Mouse (Mus musculus): ENCODE results near the gene Tspan18.

Tspan18 gene

DNA sequence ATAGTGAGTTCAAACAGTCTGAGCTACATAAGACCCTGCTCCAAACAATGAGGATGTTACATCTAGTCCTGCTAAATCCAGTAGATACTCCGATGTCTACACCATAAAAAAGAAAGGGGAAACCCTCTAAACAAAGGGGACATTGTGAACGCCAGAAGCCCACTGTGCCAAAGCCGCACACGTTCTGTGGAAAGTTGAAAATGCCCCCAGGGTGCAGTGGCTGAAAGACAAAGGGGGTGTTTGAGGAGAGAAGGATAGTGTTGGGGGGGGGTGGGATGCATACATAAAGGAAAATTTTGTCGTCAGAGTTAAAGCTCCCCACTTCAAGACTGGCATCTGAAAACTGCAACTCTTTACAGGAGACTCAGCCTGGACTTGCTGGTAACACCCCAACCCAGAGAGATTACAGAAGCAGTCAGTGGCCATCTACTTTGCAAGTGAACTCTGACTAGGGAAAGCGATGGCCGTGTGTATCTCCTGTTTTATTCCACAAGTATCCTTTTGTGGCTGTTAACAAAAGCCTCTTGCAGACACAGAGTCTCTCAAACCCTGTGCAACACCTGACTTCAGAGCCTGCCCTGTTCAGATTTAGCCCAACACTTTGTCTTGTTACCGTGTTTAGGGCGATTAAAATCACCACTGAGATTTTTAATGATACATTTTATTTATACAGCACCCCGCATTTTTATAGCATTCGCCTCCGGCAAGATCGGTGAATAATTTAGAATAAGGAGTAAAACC is 42.9 kb downstream of the Tspan18 start:
- no peak for DNase-seq (ENCODE audit: low read depth in 1 of 2, low spot score in 2 of 2)

DNA sequence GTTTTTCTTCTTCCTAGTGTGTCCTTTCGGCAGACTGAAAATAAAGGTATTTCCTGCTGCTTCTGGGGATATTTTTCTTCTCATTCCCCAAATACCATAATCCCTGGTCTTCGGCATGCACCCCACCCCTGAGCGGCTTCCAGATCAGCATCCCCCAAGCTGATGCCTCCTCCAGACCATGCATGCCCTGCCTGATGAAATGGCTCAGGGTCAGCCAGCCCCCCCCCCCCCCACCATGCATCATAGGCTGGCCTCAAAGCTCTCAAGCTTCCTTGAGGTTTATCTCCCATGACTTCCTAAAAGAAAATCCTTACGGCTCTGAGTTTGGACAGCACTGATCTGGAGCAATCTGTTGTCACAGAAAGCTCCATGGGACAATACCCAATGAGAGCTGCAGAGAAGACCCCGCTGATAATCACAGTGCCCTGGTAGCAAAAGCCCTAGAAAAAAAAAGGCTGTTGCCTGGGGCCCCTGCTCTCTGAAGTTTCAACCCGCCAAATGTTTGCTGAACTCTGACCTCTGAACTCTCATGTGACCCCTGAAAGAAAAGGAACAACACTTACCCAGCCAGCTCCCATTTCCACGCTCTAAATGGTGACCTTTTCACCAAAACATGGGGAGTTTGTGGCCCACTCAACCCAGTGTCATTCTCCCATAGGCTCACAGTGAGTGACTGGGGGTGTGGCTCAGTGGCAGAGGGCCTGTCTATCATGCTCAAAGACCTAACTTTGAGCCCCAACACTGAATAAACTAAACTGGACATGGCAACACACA is 43.8 kb downstream of the Tspan18 start:
- DNase-seq (ENCODE audit: low read depth in 1 of 2, low spot score in 2 of 2), result no peak

DNA sequence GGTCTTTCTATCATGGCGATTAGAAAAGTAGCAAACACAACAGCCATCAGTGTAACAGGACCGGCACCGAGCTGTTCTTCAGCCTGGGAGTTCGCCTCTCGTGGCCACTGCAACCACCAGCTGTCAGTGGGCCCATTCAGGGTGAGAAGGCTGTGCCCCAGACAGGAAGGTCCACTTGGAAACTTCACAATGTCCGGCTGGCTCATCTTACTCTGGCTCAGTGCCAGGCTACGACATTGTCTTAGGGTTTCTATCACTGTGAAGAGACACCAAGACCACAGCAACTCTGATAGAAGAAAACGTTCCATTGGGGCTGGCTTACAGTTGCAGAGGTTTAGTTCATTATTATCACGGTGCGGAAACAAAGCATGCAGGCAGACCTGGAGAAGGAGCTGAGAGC is 45.1 kb downstream of the Tspan18 start:
- DNase-seq (ENCODE audit: low read depth in 1 of 2, low spot score in 2 of 2), result no peak

DNA sequence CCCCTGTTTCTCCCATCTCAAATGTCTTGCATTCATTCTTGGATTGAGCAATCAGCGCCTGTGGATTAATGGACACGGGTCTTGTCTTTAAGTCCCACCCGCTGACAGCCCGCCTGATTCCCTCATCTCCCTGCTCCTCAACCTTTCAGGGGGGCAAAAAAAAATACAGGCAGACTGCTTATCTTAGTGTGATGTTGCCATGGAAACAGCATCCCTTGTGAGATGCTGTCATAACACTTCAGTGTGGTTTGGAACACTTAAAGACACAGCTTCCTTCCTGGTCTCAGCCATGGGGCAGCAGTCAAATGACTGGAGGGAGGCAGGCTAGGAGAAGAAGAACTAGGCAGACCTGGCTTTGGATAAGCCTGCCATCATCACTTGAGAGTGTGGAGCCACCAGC is 47.0 kb downstream of the Tspan18 start:
- DNase-seq (ENCODE audit: low read depth in 1 of 2, low spot score in 2 of 2), result no peak

DNA sequence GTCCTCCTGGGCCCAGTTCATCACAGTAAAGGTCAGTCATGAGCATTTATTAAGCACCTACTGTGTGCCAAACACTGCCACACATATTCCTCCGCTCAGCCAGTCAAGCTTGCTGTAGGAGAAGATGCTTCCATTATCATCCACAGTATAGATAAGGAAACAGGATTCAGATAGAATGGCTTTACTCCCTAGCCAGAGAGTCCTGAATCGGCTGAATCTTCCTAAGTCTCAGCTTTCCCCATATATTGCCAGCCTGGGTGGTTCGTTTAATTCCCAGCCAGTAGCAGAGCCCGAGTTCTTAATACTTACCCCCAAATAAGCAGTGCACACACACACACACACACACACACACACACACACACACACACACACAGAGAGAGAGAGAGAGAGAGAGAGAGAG is 47.6 kb downstream of the Tspan18 start:
- no peak for DNase-seq (ENCODE audit: low read depth in 1 of 2, low spot score in 2 of 2)

DNA sequence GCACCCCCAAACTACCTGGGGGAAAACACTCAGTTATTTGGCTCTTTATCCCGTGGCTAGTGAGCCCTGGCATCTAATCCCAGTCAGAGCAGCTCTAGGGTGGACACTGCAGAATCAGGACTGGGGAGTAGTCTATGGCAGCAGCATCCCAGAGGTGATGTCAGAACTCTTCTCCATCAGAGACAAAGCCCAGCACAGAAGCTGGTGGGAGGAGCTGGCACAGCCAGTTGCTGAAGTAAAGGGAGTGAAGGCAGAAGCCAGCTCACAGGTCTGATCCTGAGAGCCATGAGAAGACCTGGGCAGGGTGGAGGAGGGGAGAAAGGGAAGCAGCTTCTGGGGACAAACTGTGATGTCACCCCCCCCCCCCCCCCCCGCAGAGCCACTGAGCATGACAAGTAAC is 48.0 kb downstream of the Tspan18 start:
- no peak for DNase-seq (ENCODE audit: low read depth in 1 of 2, low spot score in 2 of 2)

DNA sequence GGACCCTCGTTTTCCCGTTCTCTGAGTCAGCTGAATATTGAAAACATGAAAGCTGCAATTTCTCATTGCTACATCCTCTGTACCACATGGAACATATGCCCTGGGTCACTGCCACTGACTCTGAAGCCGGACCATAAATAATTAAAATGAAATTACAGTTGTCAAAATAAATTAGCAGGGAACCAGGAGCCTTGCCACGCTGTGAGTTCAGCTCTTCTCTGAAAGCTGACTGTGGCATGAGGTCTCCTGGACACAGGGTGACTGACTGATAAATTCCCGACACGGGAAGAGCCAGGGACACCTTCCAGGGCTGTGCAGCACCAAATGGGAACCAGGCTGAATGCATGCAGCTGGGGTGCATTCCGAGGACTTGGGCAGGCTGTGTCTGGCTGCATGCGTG is 48.5 kb downstream of the Tspan18 start:
- no peak for DNase-seq (ENCODE audit: low read depth in 1 of 2, low spot score in 2 of 2)

DNA sequence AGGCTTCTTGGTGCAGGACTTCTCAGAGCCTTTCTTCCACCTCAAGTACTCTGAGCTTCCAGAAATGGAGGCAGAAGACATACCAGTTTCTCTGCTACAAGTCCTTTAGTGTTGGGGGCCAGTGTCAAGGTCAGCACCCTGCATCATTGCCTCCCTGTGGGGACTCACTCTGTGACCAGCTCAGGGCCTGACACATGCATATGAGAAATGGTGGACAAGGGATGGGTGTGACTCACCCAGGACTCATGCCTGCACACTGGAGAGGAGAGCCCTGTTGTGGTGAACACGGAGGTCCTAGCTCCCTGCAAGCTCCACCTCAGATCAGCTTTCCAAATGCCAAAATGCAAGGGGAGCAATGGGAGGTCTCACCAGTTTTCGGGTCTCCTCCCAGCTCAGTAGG is 49.7 kb downstream of the Tspan18 start:
- DNase-seq (ENCODE audit: low read depth in 1 of 2, low spot score in 2 of 2), result no peak

DNA sequence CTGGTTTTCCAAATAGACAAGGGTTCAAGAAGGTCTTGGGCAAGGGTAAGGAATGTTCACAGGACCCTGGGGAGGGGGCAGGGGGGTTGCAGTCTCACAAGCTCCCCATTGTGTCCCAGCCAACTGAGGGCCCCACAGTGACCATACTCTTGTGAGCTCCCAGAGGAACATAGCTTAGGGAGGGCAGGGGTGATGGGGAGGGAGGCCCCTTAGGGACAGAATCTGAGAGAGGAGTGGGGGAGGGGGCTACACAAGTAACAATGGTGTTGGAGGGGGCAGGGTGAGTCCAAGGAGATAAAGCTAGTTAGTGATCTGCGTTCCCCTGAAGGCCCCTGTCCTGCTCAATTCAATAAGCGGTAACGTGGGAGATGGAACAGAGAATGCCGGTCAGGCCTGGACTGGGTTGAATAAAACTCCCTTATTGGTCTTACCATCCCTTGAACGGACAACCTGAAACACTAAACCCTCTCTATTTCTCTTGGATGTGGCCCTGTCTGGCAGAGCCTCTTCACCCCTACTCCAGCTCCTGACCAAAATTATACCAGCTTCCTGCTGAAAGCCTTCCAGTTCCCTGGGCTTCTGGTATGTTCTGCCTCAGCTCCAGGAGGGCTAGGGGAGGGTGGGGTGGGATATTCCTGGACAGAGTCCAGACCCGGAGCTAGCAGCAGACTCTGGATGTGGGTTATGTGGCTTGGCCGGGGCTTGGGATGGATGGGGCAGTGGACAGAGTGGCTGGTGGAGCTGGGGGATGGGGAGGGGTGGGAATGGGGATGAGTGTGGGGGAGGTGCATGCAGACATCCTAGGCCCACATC is 50.6 kb downstream of the Tspan18 start:
- DNase-seq (ENCODE audit: low read depth in 1 of 2, low spot score in 2 of 2), result no peak

DNA sequence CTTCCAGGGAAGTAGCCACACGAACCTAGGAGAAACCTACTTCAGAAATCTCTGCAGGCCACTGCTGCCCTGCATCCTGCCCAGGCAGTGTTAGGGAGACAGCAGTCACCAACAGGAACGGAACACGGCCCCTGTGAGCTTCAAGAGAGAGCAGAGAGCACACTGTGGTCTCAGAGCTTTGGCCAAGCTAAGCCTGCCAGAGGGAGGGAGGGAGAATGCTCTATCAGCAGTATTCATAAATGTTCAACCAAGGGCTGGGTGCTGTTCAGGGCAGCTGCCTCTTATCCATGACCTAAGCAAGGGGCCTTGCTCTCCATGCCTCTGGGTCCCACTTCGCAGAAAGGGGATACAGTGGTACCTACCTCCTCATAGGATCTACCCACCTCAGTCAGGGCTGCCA is 51.7 kb downstream of the Tspan18 start:
- no peak for DNase-seq (ENCODE audit: low read depth in 1 of 2, low spot score in 2 of 2)

DNA sequence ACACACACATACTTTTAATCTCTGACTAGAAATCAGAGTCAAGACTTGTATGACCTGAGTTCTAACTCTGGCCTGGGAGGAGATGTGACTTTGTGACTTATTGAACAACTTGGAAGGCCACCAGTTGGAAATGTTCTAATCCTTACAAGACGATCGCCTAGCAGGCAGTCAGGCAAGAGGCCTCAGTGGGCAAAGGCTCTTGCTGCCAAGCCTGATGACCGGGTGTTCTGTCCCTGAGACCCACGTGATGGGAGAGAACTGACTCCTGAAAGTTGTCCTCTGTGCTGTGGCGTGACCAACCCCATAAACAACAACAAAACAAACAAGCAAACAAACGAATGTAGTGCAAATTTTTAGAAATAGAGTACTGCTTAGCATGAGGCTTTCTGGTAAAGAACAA is 52.8 kb downstream of the Tspan18 start:
- DNase-seq (ENCODE audit: low read depth in 1 of 2, low spot score in 2 of 2), result no peak

DNA sequence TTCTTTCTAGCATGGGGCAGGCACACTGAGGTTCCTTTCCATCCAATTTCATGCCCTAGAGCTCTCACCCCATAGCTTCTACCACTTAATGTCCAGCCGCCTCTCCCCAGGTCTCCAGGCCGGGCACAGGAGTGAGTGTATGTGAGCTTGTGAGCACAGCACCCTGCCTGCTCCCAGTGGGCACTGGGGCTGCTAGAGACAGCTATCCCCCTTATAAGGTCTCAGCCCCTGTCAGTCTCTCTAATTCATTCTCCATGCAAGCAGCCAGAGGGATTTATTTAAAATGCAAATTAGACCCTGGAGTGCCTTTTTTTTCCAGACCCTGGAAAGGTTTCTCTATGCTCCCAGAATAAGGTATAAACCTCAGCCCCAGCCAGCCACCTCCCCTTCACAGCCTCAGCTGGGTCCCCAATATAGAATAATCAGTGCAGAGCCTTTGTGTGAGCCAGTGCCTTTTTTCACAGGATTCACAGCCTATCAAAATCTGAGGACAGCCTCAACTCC is 54.1 kb downstream of the Tspan18 start:
- DNase-seq (ENCODE audit: low read depth in 1 of 2, low spot score in 2 of 2), result no peak

DNA sequence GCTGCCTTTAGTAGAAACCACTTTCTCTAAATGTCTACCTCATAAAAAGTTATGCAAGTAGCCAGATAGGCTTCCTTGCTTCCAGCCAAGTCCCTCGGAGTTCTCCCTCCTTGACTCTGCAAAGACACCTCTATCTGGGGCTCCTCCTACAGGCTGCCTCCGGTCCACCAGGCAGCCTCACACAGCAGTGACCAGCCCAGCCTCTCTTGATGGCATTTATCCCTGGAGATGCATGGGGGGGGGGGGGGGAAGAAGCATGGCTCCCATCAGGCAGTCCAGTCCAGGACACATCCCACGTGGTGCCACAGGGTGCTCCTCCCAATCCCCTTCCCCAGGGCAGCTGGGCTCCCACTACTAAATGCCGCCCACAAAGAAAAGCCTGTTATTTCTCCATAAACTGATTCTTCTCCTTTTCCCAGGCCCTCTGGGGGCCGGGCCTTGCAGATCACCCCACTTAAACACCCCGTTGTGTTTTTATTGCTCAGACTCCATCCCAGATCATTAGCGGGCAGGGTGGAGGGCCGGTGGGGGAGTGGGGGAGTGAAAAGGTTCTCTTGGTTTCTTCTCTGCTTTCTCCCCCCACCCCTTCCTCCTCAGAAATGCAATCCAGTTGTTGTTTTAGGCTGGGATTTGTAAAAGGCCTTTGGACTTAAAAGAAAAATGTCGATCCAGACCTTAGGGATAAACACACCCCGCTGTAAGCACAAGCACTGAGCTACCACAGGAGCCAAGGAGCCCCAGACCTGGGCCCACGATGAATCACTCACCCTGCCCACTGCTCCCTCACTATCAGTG is 55.9 kb downstream of the Tspan18 start:
- DNase-seq (ENCODE audit: low read depth in 1 of 2, low spot score in 2 of 2), result no peak

DNA sequence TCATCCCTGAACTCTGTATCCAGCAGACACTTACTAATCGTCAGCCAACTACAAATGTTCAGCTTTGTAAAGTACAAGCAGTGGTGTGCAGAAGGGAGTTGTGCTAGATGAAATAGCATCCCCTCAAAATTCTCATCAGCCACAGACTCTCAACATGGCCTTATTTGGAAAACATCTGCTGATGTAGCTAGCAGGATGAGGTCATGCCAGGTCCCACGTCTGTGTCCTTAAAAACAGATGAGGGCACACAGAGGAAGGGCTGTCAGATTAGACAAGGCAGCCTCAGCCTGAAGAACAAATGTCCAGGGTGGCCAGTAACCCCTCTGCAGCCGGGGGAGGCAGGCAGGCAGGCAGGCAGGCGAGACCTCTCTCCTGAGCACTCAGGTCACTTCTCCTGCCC is 56.8 kb downstream of the Tspan18 start:
- no peak for DNase-seq (ENCODE audit: low read depth in 1 of 2, low spot score in 2 of 2)

DNA sequence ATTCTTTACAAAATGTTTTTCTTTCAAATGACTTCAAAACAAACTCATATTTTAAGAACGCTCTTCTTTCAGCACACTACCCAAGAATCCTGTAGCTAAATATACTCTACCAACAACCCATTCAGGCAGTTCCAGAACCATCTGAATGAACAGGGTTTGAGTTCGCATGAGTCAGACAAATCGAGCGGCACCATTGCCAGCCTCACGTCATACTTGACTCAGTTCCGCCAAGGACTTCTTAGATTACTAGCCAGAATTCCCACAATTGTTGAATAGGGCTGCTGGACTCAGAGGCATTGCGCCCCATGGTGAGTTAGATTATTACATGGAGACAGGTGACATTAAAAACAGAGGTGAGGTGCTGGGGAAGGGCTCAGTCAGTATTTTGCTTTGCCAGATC is 58.3 kb downstream of the Tspan18 start:
- no peak for DNase-seq (ENCODE audit: low read depth in 1 of 2, low spot score in 2 of 2)

DNA sequence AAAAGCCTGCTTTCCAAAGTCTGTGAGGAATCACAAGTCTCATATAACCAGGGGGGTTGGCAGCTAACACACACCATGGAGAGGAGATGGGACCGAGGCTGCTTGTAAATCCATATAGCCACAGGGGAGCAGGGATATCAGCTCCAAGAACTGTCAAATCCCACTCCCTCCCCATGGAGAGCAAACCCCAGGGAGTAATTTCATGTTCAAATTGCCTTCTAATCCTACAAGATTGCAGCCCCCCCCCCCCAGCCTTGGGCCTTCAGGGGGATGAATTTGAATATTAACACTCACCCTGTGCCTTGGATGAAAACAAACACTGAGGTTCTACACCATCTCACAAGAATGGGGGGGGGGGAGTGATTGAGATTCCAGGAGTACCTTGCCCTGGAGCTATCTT is 60.4 kb downstream of the Tspan18 start:
- DNase-seq (ENCODE audit: low read depth in 1 of 2, low spot score in 2 of 2), result no peak

DNA sequence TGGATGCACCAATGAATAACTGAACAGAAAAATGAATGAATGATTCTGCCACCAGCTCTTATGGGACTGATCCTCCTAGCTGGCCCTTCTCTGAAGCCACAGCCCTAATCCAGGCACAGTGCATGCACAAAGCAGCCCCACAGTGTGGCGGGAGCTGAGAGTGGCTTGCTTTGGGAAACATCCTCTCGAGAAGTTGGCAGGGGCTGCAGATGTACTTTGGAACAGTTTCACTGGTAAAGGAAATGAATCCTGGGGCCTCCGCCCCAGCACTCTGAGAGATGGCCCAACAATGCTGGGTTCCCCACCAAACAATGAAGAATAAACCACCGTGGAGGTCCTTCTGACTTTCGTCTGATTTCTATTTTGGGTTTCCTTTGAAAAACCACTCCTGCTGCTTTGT is 64.2 kb downstream of the Tspan18 start:
- DNase-seq (ENCODE audit: low read depth in 1 of 2, low spot score in 2 of 2), result no peak

DNA sequence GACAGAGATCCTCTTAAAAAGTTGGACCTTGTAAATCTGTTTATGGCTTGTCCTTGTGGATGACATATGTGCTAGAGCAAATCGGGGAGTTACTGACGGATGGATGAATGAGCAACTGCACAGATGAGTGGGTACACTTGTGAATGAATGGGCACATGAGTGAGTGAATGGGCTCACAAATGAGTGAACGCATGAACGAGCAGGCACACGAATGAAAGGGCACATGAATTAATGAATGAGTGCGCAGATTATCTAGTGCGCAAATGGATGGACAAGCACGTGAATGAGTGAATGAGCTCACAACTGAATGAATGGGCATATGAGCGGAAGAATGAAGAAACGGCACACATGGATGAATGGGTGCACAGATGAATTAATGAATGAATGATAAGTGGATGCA is 64.7 kb downstream of the Tspan18 start:
- no peak for DNase-seq (ENCODE audit: low read depth in 1 of 2, low spot score in 2 of 2)

DNA sequence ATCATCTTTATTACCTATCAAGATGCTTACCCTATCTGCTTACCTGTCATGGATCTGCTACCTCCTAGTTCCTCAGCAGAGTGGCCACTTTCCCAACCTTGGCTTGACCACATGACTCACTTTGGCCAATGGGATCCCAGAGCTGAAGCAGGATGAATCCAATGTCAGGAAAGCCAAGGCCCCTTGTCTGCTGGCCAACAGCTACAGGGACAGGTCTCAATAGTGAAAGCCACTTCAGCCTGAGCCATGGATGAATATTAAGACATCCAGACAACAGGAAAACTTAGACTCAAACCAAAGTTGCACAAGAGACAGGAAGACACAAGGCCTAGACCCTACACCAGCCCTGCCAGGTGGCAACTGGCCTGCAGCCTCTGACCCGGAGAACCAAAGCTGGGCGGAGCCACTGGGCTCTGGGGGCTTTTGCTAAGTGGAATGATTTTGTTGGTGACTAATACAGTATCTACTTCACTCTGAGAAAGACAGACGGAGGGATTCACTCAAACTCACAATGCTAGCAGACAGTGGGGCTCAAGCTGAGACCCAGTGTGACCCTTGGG is 65.5 kb downstream of the Tspan18 start:
- DNase-seq (ENCODE audit: low read depth in 1 of 2, low spot score in 2 of 2), result no peak

DNA sequence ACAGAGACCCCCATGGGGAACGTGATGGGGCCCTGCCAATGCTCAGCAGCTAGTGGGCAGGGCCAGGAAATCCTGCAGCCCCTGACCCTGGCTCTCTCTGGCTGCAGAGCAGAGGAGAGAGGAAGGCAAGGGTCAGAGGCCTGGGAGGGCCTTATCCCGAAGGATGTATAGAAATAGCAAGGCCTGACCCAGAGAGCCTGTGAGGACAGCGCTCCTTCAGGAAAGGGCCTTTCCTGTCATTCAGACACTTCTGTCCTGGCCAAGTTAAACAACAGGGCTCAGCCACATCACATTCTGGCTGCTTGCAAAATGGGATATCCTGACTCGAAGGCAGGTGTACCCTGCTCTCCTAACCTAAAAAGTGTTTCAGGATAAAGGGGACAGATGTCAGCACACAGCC is 66.5 kb downstream of the Tspan18 start:
- DNase-seq (ENCODE audit: low read depth in 1 of 2, low spot score in 2 of 2), result no peak

Measured in monocyte, adult 2 months (primary cell).